Mouse (Mus musculus) stomach, embryonic 14.5 days (tissue): Measurements from ENCODE around the gene Myzap. TPM values are rescaled to one million over a fixed set of nuclear protein-coding genes. Genes with fewer than 3 reads are reported as not detected.
A peak's percentile ranks its signal among the peaks of the same experiment; 100 is the strongest.

Source experiments
- ATAC-seq: fragments of 200-750 bp; cut with Nextera tagmentation; 2 replicates; pipeline ENCODE4 v1.8.0; 2017; ENCODE audit warnings: low read depth, moderate TSS enrichment; ENCODE audit not compliant: insufficient number of reproducible peaks, insufficient read depth, low FRiP score
- H3K27ac ChIP-seq: fragments of 300-500 bp; sonication (generic); 2 replicates; pipeline ENCODE4 v1.5.1; 2014; ENCODE audit warnings: mild to moderate bottlenecking, low read length, moderate library complexity, mixed read lengths
- H3K27me3 ChIP-seq: fragments of 300-500 bp; sonication (generic); 2 replicates; pipeline ENCODE4 v1.6.1; 2014; ENCODE audit warnings: low read length, control low read depth, mixed read lengths; ENCODE audit not compliant: control insufficient read depth, insufficient read depth
- H3K36me3 ChIP-seq: fragments of 300-500 bp; sonication (generic); 2 replicates; pipeline ENCODE4 v1.6.1; 2014; ENCODE audit warnings: mild to moderate bottlenecking, control low read depth, low read length, moderate library complexity, mixed read lengths; ENCODE audit not compliant: control insufficient read depth, insufficient read depth
- H3K4me1 ChIP-seq: fragments of 300-500 bp; sonication (generic); 2 replicates; pipeline ENCODE4 v1.6.1; 2014; ENCODE audit warnings: low read length, control low read depth, mixed read lengths; ENCODE audit not compliant: control insufficient read depth, insufficient read depth
- H3K4me2 ChIP-seq: fragments of 300-500 bp; sonication (generic); replicated peaks from 2 replicates; pipeline ENCODE4 v1.6.1; 2014; ENCODE audit warnings: low read depth, low read length, control low read depth
- H3K4me3 ChIP-seq: fragments of 300-500 bp; sonication (generic); 2 replicates; pipeline ENCODE4 v1.5.1; 2014; ENCODE audit warnings: low read depth, low read length, control low read depth
- H3K9ac ChIP-seq: fragments of 300-500 bp; sonication (generic); replicated peaks from 2 replicates; pipeline ENCODE4 v1.6.1; 2014; ENCODE audit warnings: low read depth, mild to moderate bottlenecking, control low read depth, low read length, moderate library complexity, mixed read lengths
- H3K9me3 ChIP-seq: fragments of 300-500 bp; sonication (generic); 2 replicates; pipeline ENCODE4 v1.6.1; 2016; ENCODE audit warnings: low read depth, low read length, control low read depth; ENCODE audit not compliant: control insufficient read depth
- WGBS: fragments of 180-500 bp; shearing (Covaris S2); extraction: QIAGEN DNeasy Blood & Tissue Kit; methylation state at CpG from one replicate; pipeline ENCODE4 v1.1.7; 2014; 5-methylcytosine and 5-hydroxymethylcytosine counted together
- polyA plus RNA-seq: library from polyadenylated mRNA; unstranded; fragments of >200 nt; fragmentation: Nextera tagmentation; extraction: Ambion mirVana; gene quantifications from 2 replicates; pipeline ENCODE4 v1.2.1, GENCODE M21; 2014

Myzap gene
- polyA plus RNA-seq, 1 experiment from 2014 or later = 11.1 TPM

- no peaks in the 10 kb centered on the region for H3K36me3 ChIP-seq
- H3K9me3 ChIP-seq = no peaks in the 10 kb centered on the region
- H3K4me2 ChIP-seq = no peak overlapping the region
- ATAC-seq = no peak
- no peak overlapping the region for H3K9ac ChIP-seq
- no peaks in the 10 kb centered on the region; the same call in 1 of the 2 replicates for H3K4me1 ChIP-seq
- H3K27ac ChIP-seq = no peak overlapping the region
- no peak overlapping the region for H3K4me3 ChIP-seq
- 83% methylated on average over 6 of the region's 6 CpGs for WGBS
- H3K27me3 ChIP-seq = no peaks in the 10 kb centered on the region
Observed at GRCm38 (mm10) chr9:71573771-71574340, 18.3 kb downstream of the Myzap start.

- no peak overlapping the region for H3K4me2 ChIP-seq
- H3K36me3 ChIP-seq = no peaks in the 10 kb centered on the region
- 0 out of 2 replicates have a peak overlapping the region, but pooled peaks have one; percentile 39 for H3K27ac ChIP-seq
- H3K9ac ChIP-seq = no peak overlapping the region
- WGBS = 30% methylated on average over 7 of the region's 7 CpGs
- H3K4me1 ChIP-seq = no peaks in the 10 kb centered on the region
- peak; percentile 18; the same call in 1 of the 2 replicates for ATAC-seq
- no peak overlapping the region for H3K4me3 ChIP-seq
- H3K9me3 ChIP-seq = no peaks in the 10 kb centered on the region
- no peaks in the 10 kb centered on the region for H3K27me3 ChIP-seq
Observed at GRCm38 (mm10) chr9:71571150-71571633, 21.0 kb downstream of the Myzap start.

GRCm38 (mm10) chr9:71570170-71570569, 22.0 kb downstream of the Myzap start:
- WGBS = 66% methylated on average over 7 of the region's 7 CpGs
- Histone ChIP-seq H3K27me3 (no peaks in the 10 kb centered on the region), H3K4me3 (no peak overlapping the region), H3K9ac (no peak overlapping the region), H3K9me3 (no peaks in the 10 kb centered on the region), H3K4me2 (no peak overlapping the region), H3K4me1 (no peaks in the 10 kb centered on the region), H3K27ac (no peak overlapping the region), H3K36me3 (no peaks in the 10 kb centered on the region)
- no peak for ATAC-seq

- Histone ChIP-seq H3K27me3 (no peaks in the 10 kb centered on the region), H3K36me3 (no peaks in the 10 kb centered on the region), H3K9me3 (no peaks in the 10 kb centered on the region), H3K27ac (no peak overlapping the region), H3K9ac (no peak overlapping the region), H3K4me2 (no peak overlapping the region), H3K4me3 (no peak overlapping the region), H3K4me1 (no peaks in the 10 kb centered on the region)
- ATAC-seq = no peak
- 38% methylated on average over 5 of the region's 5 CpGs for WGBS
Observed at GRCm38 (mm10) chr9:71568323-71568942, 23.7 kb downstream of the Myzap start.

- H3K27ac ChIP-seq = no peak overlapping the region
Observed at GRCm38 (mm10) chr9:71567391-71567790, 24.8 kb downstream of the Myzap start.

GRCm38 (mm10) chr9:71566763-71567162, 25.4 kb downstream of the Myzap start:
- WGBS = 35% methylated on average over 4 of the region's 4 CpGs
- no peak overlapping the region for H3K4me2 ChIP-seq
- no peaks in the 10 kb centered on the region for H3K36me3 ChIP-seq
- no peak overlapping the region for H3K9ac ChIP-seq
- no peaks in the 10 kb centered on the region for H3K27me3 ChIP-seq
- H3K9me3 ChIP-seq = no peaks in the 10 kb centered on the region
- no peak for ATAC-seq
- H3K4me1 ChIP-seq = no peaks in the 10 kb centered on the region
- H3K27ac ChIP-seq = no peak overlapping the region
- H3K4me3 ChIP-seq = no peak overlapping the region

More at GRCm38 (mm10) chr9:71567391-71567790, 24.8 kb downstream of the Myzap start:
- Histone ChIP-seq H3K4me3 (no peak overlapping the region), H3K4me1 (no peaks in the 10 kb centered on the region), H3K4me2 (no peak overlapping the region), H3K27me3 (no peaks in the 10 kb centered on the region), H3K9me3 (no peaks in the 10 kb centered on the region), H3K36me3 (no peaks in the 10 kb centered on the region), H3K9ac (no peak overlapping the region)
- ATAC-seq = no peak
- 66% methylated on average over 3 of the region's 3 CpGs for WGBS

GRCm38 (mm10) chr9:71557737-71558136, 34.4 kb downstream of the Myzap start:
- H3K4me1 ChIP-seq = 0 out of 2 replicates have a peak, but pooled peaks cover 3% of the 10 kb centered on the region
- 38% methylated on average over 2 of the region's 2 CpGs for WGBS
- H3K9me3 ChIP-seq = no peaks in the 10 kb centered on the region
- no peaks in the 10 kb centered on the region for H3K27me3 ChIP-seq
- ATAC-seq = no peak
- H3K9ac ChIP-seq = no peak overlapping the region
- H3K4me2 ChIP-seq = no peak overlapping the region
- no peak overlapping the region for H3K4me3 ChIP-seq
- H3K27ac ChIP-seq = no peak overlapping the region
- H3K36me3 ChIP-seq = no peaks in the 10 kb centered on the region

GRCm38 (mm10) chr9:71554001-71554400, 38.2 kb downstream of the Myzap start:
- WGBS = 99% methylated on average over 3 of the region's 3 CpGs
- Histone ChIP-seq H3K27ac (no peak overlapping the region), H3K9me3 (no peaks in the 10 kb centered on the region), H3K4me1 (0 out of 2 replicates have a peak, but pooled peaks cover 3% of the 10 kb centered on the region), H3K27me3 (no peaks in the 10 kb centered on the region), H3K9ac (no peak overlapping the region), H3K4me3 (no peak overlapping the region), H3K36me3 (no peaks in the 10 kb centered on the region; the same call in 1 of the 2 replicates), H3K4me2 (no peak overlapping the region)
- no peak for ATAC-seq
